Mouse (Mus musculus): ENCODE results near the gene Pram1. TPM values are rescaled to one million over a fixed set of nuclear protein-coding genes. Genes with fewer than 3 reads are reported as not detected.

The Pram1 gene
- polyA plus RNA-seq, 3 experiments from 2014 or later = 0.57 to 0.93 (median 0.91) TPM

GRCm38 (mm10) chr17:33669681-33670080 is 31.8 kb downstream of the Pram1 start:
- ATAC-seq = no peak

GRCm38 (mm10) chr17:33673837-33674236 is 36.0 kb downstream of the Pram1 start:
- ATAC-seq = no peak

- no peak for ATAC-seq
Measured at GRCm38 (mm10) chr17:33675452-33675851, 37.6 kb downstream of the Pram1 start.

- no peak for ATAC-seq
Measured at GRCm38 (mm10) chr17:33676086-33676485, 38.2 kb downstream of the Pram1 start.

- ATAC-seq = peak; percentile 72
Measured at GRCm38 (mm10) chr17:33678771-33679170, 40.9 kb downstream of the Pram1 start.

GRCm38 (mm10) chr17:33681767-33682166 is 43.9 kb downstream of the Pram1 start:
- ATAC-seq = no peak

- peak; percentile 62 for ATAC-seq
Measured at GRCm38 (mm10) chr17:33684671-33685231, 46.9 kb downstream of the Pram1 start.

- ATAC-seq = peak; percentile 95
Measured at GRCm38 (mm10) chr17:33685249-33685653, 47.4 kb downstream of the Pram1 start.

GRCm38 (mm10) chr17:33686760-33687159 is 48.9 kb downstream of the Pram1 start, which contains the start of gene Hnrnpm:
Gene Hnrnpm (minus strand): TSS chr17:33686860.
- ATAC-seq = no peak

Other genes starting within 250 kb of the Pram1 start
- gene Zfp101, start 243.4 kb upstream of the Pram1 start, polyA plus RNA-seq (2017; shearing (Covaris generic)) = 10 to 100 TPM; 11.3 to 14.5 (median 12.9) TPM
- gene Actl9, start 205.2 kb upstream of the Pram1 start, polyA plus RNA-seq (2017; shearing (Covaris generic)) = not detected
- gene Adamts10, start 113.9 kb upstream of the Pram1 start, polyA plus RNA-seq (2017; shearing (Covaris generic)) = 10 to 100 TPM; 47.1 to 61.9 (median 61.1) TPM
- gene Myo1f, start 82.3 kb upstream of the Pram1 start, polyA plus RNA-seq (2017; shearing (Covaris generic)) = 100 to 1,000 TPM in 1 of 3 experiments, 10 to 100 TPM in 2; 48.8 to 258 (median 51.4) TPM
- 10 to 100 TPM; 49.2 to 71.1 (median 57.9) TPM for gene Zfp414, start 9.0 kb upstream of the Pram1 start, polyA plus RNA-seq (2017; shearing (Covaris generic))
- gene Hnrnpm, start 48.8 kb downstream of the Pram1 start, polyA plus RNA-seq (2017; shearing (Covaris generic)) = 100 to 1,000 TPM; 269 to 417 (median 346) TPM
- gene March2, start 80.6 kb downstream of the Pram1 start, polyA plus RNA-seq (2017; shearing (Covaris generic)) = 10 to 100 TPM; 22.4 to 38.0 (median 23.1) TPM
- gene Rab11b, start 122.5 kb downstream of the Pram1 start, polyA plus RNA-seq (2017; shearing (Covaris generic)) = 100 to 1,000 TPM; 261 to 354 (median 270) TPM
- 1 to 10 TPM; 3.5 to 5.9 (median 4.1) TPM for gene Angptl4, start 143.8 kb downstream of the Pram1 start, polyA plus RNA-seq (2017; shearing (Covaris generic))
- 1 to 10 TPM; 2.4 to 2.7 (median 2.4) TPM for gene Kank3, start 172.5 kb downstream of the Pram1 start, polyA plus RNA-seq (2017; shearing (Covaris generic))
- gene Rps28, start 186.5 kb downstream of the Pram1 start, polyA plus RNA-seq (2017; shearing (Covaris generic)) = 1,000 to 10,000 TPM; 1,118 to 2,316 (median 1,890) TPM
- gene Ndufa7, start 186.5 kb downstream of the Pram1 start, polyA plus RNA-seq (2017; shearing (Covaris generic)) = 100 to 1,000 TPM; 364 to 457 (median 417) TPM
- 10 to 100 TPM; 11.2 to 11.6 (median 11.2) TPM for gene Cd320, start 205.0 kb downstream of the Pram1 start, polyA plus RNA-seq (2017; shearing (Covaris generic))
- gene Gm7029, start 235.8 kb downstream of the Pram1 start, polyA plus RNA-seq (2017; shearing (Covaris generic)) = not detected

Measured in inflammation-experienced regulatory T-cells, adult 6 months (primary cell).